Mouse (Mus musculus) brain, embryonic 14.5 days (tissue): ENCODE measurements around the gene Arl16. TPM values are rescaled to one million over a fixed set of nuclear protein-coding genes. Genes with fewer than 3 reads are reported as not detected.

ENCODE experiments used
- DNase-seq: peaks from one replicate; pipeline ENCODE4 v3.0.0-alpha.2; 2011; ENCODE audit warnings: low read depth
- CTCF ChIP-seq: fragments of 200-500 bp; IDR thresholded peaks from 2 replicates; pipeline ENCODE4 v1.5.1; 2012; ENCODE audit warnings: inconsistent platforms, mild to moderate bottlenecking, moderate library complexity, borderline replicate concordance; ENCODE audit not compliant: insufficient read depth, insufficient read length; ENCODE audit errors: extremely low read depth
- POLR2A ChIP-seq: fragments of 200-500 bp; IDR thresholded peaks from 2 replicates; pipeline ENCODE4 v1.6.1; 2012; ENCODE audit warnings: mild to moderate bottlenecking, inconsistent platforms, borderline replicate concordance; ENCODE audit not compliant: poor library complexity, insufficient read depth, insufficient read length, severe bottlenecking; ENCODE audit errors: extremely low read depth
- polyA plus RNA-seq: library from polyadenylated mRNA; depleted of rRNA; stranded (reverse); fragments of >200 nt; gene quantifications from 2 replicates; pipeline ENCODE4 v1.2.3, GENCODE M21; 2012

The Arl16 gene
- polyA plus RNA-seq, 1 experiment, result 42.4 TPM

GRCm38 (mm10) chr11:120501701-120502100 is 34.3 kb upstream of the Arl16 start:
- TF ChIP-seq POLR2A (no peak), CTCF (no peak)

DNA sequence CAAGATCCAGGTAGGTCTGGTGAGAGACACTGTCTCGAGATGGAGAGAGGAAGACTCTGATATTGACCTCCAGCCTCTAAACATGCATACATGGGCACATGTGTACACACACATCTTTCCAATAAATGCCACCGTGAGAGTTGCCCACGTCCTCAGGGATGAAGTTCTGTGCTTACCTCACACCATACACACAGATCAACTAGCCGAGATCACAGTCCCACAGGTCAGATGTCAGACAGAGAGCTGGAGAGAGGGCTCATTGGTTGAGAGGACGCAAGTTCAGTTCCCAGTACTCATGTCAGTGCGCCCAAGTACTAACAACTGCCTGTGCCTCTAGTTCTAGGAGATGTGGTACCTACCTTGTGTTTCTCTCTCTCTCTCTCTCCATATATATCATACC is 33.6 kb upstream of the Arl16 start:
- TF ChIP-seq POLR2A (no peak), CTCF (no peak)
- no peak for DNase-seq

More at GRCm38 (mm10) chr11:120501701-120502100, 34.3 kb upstream of the Arl16 start:
- DNase-seq, result no peak

- no peak for DNase-seq
- TF ChIP-seq CTCF (no peak), POLR2A (no peak)
Measured at GRCm38 (mm10) chr11:120500357-120500756, 33.0 kb upstream of the Arl16 start.

DNA sequence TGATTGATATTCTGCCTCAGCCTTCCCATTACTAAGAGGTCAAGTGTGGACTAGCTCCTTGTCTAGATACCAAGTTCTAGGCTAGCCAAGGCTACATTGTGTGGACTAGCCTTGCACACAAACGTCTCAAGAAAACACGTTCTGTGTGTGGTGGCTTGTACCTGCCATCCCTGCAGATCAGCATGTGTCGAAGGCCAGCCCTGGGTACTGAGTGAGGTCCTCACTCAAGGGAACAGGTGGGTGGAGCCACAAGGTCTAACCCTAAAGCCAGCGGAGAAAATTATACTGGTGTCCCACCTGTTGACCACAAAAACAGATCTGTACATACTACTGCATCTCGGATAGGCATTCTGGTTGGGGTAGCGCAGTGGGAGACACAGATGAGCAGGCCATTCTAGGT is 32.5 kb upstream of the Arl16 start:
- no peak for DNase-seq
- TF ChIP-seq CTCF (no peak), POLR2A (no peak)

DNA sequence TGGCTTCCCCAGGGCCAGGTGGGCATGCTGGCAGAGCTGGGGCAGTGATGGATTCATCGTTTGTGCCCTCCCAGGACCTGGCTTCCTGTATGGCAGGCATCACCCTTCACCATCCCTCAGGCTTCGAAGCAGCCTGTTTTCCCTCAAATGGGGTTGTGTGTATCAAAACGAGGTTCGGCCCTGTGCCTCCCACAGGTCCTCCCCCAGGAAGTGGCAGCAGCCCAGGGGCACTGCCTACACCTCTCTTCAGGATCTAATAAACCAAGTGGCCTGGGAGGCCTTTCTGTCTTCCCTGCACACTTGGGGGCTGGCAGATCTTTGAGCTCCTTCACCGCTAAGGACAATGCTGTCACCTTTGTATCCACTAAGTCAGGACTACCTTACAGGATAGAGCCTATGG is 31.5 kb upstream of the Arl16 start:
- TF ChIP-seq POLR2A (no peak), CTCF (no peak)
- no peak for DNase-seq

GRCm38 (mm10) chr11:120498226-120498625 is 30.8 kb upstream of the Arl16 start:
- TF ChIP-seq POLR2A (no peak), CTCF (no peak)
- no peak for DNase-seq

- DNase-seq, result no peak
- TF ChIP-seq CTCF (no peak), POLR2A (no peak)
Measured at GRCm38 (mm10) chr11:120497436-120497835, 30.0 kb upstream of the Arl16 start.

GRCm38 (mm10) chr11:120493911-120494310 is 26.5 kb upstream of the Arl16 start:
- DNase-seq, result no peak
- TF ChIP-seq CTCF (no peak), POLR2A (no peak)

DNA sequence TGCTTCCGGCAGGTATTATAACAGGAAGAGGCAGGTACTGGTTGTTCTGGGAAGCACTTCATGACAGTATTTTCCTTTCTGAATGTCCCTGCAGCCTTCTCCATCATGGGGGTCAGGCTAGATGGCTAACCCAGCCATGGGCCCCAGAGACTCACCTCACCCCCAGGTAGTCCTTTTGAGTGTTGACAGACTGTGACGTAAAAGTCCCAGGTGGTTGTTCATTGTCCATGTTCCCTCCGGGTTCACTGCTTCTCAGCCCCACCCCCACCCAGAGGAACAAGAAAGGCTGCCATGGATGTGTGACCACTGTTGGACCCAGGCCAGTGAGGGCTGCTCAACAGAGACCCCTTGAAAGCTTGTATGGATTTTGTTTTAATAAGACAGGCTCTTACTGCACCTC is 25.9 kb upstream of the Arl16 start:
- DNase-seq, result no peak
- TF ChIP-seq POLR2A (no peak), CTCF (no peak)

GRCm38 (mm10) chr11:120492878-120493203 is 25.4 kb upstream of the Arl16 start:
- no peak for TF ChIP-seq CTCF
- TF ChIP-seq POLR2A, result no peak
- no peak for DNase-seq

- peak; percentile 69 for DNase-seq
- TF ChIP-seq CTCF, result no peak
- TF ChIP-seq POLR2A, result no peak
Measured at GRCm38 (mm10) chr11:120492024-120492877, 24.8 kb upstream of the Arl16 start.
